Mouse (Mus musculus): Measurements from ENCODE around the gene P2rx1. TPM values are rescaled to one million over a fixed set of nuclear protein-coding genes. Genes with fewer than 3 reads are reported as not detected.

P2rx1 gene
- 0.83 and 1.8 TPM in 2 replicates for polyA plus RNA-seq (2016; fragmentation: Nextera tagmentation; extraction: Ambion mirVana)

DNA sequence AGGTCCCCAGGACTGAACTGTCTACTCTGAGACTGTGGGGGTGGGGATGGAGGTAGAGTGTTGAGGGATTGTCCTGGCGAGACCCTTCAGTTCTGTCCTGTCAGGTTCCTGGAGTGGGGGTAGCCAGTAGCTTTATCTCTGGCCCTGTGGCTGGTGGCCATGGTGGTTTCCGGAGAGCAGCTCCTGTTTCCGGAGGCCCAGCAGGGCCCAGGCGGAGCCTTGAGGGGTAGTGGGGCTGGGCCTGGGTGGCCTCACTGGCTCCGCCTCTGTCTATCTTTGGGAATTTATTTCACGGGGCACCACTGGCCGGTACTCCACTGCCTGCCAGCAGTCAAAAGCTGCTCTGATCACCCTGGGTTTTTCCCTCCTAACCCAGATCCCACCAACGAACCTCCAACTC, at the start of gene P2rx1:
TSS of gene P2rx1 (plus strand) at position 333 of the 400 bp plus-strand sequence.
- DNase-seq (ENCODE audit: low spot score) = no peak
- 51% methylated on average over 8 of the region's 8 CpGs for WGBS

DNA sequence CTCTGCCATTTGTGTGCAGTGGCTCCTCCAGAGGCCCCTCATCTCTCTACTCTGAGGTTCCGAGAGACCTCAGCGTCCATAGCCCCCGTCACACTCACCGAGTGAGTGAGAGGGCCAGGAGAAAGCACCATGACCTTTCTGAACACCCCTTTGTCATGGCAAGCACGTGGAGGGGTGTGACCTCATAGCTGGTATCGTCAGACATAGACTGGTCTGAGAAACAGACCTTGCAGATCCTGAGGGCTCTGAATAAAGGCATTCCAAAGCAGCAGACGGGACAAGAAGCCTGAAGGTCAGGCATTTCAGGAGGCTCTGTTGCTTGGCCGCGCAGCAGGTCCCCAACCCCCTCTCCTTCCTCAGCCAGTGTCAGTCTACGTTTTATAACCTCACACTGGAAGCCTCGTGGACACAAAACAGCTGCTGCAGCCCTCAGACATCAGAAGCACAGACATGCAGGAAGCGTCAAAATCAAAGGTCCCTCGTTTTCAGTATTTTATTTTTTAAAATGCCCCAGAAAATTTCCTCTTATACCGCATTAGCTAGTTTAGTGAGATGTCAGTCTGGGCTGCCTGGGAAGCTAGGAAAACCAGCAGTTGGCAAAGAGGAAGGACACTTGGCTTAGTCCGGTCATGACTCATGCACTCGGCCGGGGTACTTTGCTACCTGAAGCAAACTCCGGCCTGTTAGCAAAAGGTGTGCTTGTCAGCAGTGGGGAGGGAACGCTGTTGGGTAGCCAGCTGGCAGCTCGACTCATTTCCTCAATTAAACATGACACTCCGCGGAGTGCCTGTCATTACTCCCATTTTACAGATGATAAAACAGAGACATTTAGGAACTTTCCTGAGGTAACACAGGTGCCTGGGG, 47.5 kb upstream of the P2rx1 start:
- DNase-seq (ENCODE audit: low spot score) = peak; percentile 37
- Histone ChIP-seq H3K27ac (0 out of 2 replicates have a peak overlapping the region, but pooled peaks have one; percentile 23), H3K27me3 (ENCODE audit: insufficient read depth, poor library complexity, severe bottlenecking) (peaks cover 15% of the 10 kb centered on the region), H3K36me3 (no peaks in the 10 kb centered on the region), H3K9me3 (peaks cover 8% of the 10 kb centered on the region), H3K4me3 (no peak overlapping the region), H3K4me1 (replicated peaks) (peaks cover 56% of the 10 kb centered on the region)
- WGBS = 64% methylated on average over 22 of the region's 22 CpGs

More for the DNA sequence above, at the start of gene P2rx1:
- Histone ChIP-seq H3K27me3 (ENCODE audit: insufficient read depth, poor library complexity, severe bottlenecking) (peaks cover 12% of the 10 kb centered on the region; the same call in 1 of the 2 replicates), H3K27ac (0 out of 2 replicates have a peak within 1 kb of the TSS, but pooled peaks have one; percentile 50), H3K4me1 (replicated peaks) (peaks cover 17% of the 10 kb centered on the region), H3K36me3 (no peaks in the 10 kb centered on the region), H3K9me3 (no peaks in the 10 kb centered on the region), H3K4me3 (no peak within 1 kb of the TSS)

- Histone ChIP-seq H3K9me3 (peaks cover 8% of the 10 kb centered on the region), H3K4me1 (replicated peaks) (peaks cover 47% of the 10 kb centered on the region), H3K27me3 (ENCODE audit: insufficient read depth, poor library complexity, severe bottlenecking) (peaks cover 16% of the 10 kb centered on the region), H3K36me3 (no peaks in the 10 kb centered on the region), H3K27ac (no peak overlapping the region), H3K4me3 (no peak overlapping the region)
- 71% methylated on average over 3 of the region's 3 CpGs for WGBS
- no peak for DNase-seq (ENCODE audit: low spot score)
Measured at GRCm38 (mm10) chr11:72952226-72952625, 46.7 kb upstream of the P2rx1 start.

- WGBS = 91% methylated on average over 6 of the region's 6 CpGs
- peaks cover 42% of the 10 kb centered on the region for H3K4me1 ChIP-seq (replicated peaks)
- no peak overlapping the region for H3K27ac ChIP-seq
Measured at GRCm38 (mm10) chr11:72952697-72953096, 46.2 kb upstream of the P2rx1 start.

DNA sequence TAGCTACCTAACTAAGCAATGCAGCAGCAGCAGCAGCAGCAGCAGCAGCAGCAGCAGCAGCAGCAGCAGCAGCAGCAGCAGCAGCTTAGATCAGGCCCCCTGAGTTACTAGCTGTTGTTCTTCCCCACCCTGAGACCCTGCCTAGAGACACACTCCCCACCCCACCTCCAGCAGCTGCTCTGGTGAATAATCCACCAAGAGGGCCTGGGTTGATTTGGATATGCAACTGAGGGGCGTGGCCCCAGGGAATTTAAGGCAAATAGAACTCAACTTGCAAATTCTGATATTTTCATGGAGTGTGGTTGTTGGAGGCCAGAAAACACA, 45.8 kb upstream of the P2rx1 start:
- no peak overlapping the region for H3K4me3 ChIP-seq
- H3K36me3 ChIP-seq = no peaks in the 10 kb centered on the region
- WGBS = 68% methylated on average over 1 of the region's 1 CpGs
- H3K27me3 ChIP-seq (ENCODE audit: insufficient read depth, poor library complexity, severe bottlenecking) = peaks cover 25% of the 10 kb centered on the region
- no peak for DNase-seq (ENCODE audit: low spot score)
- peaks cover 8% of the 10 kb centered on the region for H3K9me3 ChIP-seq
- H3K27ac ChIP-seq = no peak overlapping the region
- H3K4me1 ChIP-seq (replicated peaks) = peaks cover 38% of the 10 kb centered on the region

More at GRCm38 (mm10) chr11:72952697-72953096, 46.2 kb upstream of the P2rx1 start:
- no peak for DNase-seq (ENCODE audit: low spot score)
- Histone ChIP-seq H3K9me3 (peaks cover 8% of the 10 kb centered on the region), H3K4me3 (no peak overlapping the region), H3K36me3 (no peaks in the 10 kb centered on the region), H3K27me3 (ENCODE audit: insufficient read depth, poor library complexity, severe bottlenecking) (peaks cover 21% of the 10 kb centered on the region)

- Histone ChIP-seq H3K4me3 (no peak overlapping the region), H3K4me1 (replicated peaks) (peaks cover 33% of the 10 kb centered on the region), H3K9me3 (peaks cover 8% of the 10 kb centered on the region), H3K27me3 (ENCODE audit: insufficient read depth, poor library complexity, severe bottlenecking) (peaks cover 30% of the 10 kb centered on the region), H3K27ac (no peak overlapping the region), H3K36me3 (no peaks in the 10 kb centered on the region)
- 91% methylated on average over 4 of the region's 4 CpGs for WGBS
- no peak for DNase-seq (ENCODE audit: low spot score)
Measured at GRCm38 (mm10) chr11:72953440-72954151, 45.3 kb upstream of the P2rx1 start.

DNA sequence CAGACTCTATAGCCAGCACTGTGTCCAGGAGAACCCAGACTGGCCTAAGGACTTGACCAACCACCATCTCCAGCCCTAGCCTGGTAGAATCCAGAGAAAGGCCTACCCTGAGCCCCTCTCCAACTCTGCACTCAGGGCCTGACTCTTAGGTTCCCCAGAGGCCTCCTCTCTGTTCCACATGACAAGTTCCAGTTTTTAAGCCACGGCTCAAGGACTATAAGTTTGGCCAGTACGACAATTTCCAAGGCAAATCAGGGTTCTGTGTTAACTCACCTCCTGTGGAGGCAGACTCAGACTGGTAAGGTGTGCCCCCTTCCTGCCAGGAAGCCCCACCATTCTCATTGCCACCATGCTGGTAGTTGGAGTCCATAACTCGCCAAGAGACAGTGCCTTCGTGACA, 44.7 kb upstream of the P2rx1 start:
- no peak overlapping the region for H3K4me3 ChIP-seq
- no peak for DNase-seq (ENCODE audit: low spot score)
- H3K9me3 ChIP-seq = peaks cover 8% of the 10 kb centered on the region
- H3K27ac ChIP-seq = no peak overlapping the region
- H3K27me3 ChIP-seq (ENCODE audit: insufficient read depth, poor library complexity, severe bottlenecking) = peaks cover 35% of the 10 kb centered on the region
- H3K4me1 ChIP-seq (replicated peaks) = peaks cover 33% of the 10 kb centered on the region
- WGBS = 88% methylated on average over 4 of the region's 4 CpGs
- no peaks in the 10 kb centered on the region for H3K36me3 ChIP-seq

DNA sequence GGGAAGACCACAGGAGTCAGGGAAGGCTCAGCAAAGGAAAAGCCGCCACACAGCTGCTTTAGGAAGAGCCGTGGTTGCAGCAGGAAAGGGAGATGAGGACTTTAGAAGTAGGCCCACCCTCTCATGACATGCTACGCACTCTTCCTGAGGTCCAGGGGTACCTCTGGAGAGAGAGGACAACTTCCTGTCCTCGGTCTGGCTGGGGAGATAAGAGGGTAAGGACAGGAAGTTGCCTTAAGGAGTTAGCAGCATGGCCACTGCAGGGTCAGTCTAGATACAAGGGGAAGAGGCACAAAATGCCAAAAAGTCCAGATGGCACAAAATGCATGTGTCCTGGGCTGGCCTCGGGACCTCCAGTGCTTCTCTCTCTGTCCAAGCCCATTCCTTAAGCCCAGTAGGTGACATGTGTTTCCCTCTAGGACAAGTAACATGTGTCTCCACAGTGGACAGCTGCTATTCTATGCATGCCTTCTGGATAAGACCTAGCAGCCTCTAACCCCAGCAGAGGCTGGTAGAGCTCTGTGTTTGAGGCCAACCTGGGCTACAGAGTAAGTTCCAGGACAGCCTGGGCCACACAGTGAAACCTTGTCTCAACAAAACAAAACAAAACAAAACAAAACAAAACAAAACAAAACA, 43.4 kb upstream of the P2rx1 start:
- DNase-seq (ENCODE audit: low spot score) = no peak
- Histone ChIP-seq H3K36me3 (no peaks in the 10 kb centered on the region), H3K27ac (no peak overlapping the region), H3K4me1 (replicated peaks) (peaks cover 33% of the 10 kb centered on the region), H3K27me3 (ENCODE audit: insufficient read depth, poor library complexity, severe bottlenecking) (peaks cover 46% of the 10 kb centered on the region), H3K9me3 (peaks cover under 1% of the 10 kb centered on the region; the same call in 1 of the 2 replicates), H3K4me3 (no peak overlapping the region)
- WGBS = 67% methylated on average over 5 of the region's 5 CpGs

DNA sequence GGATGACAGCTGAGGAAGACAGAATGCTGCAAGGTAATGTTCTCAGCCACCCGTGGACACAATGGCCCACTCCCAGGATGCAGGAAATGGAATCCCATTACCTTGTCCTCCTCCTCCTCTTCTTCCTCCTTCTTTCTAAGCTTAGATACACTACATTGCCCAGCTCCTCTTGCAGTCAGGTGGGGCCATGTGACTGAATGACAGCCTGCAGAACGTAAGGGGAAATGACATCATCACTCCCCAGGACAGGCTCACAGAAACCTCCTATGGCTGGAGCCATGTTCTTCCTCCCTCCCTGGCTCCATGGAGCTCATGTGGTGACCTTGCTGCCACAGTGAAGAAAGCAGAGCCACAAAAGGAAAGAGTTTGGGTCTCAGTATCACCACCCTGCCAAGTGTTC, 41.6 kb upstream of the P2rx1 start:
- 69% methylated on average over 2 of the region's 2 CpGs for WGBS
- Histone ChIP-seq H3K27ac (no peak overlapping the region), H3K4me1 (replicated peaks) (peaks cover 29% of the 10 kb centered on the region), H3K27me3 (ENCODE audit: insufficient read depth, poor library complexity, severe bottlenecking) (peaks cover 65% of the 10 kb centered on the region), H3K36me3 (no peaks in the 10 kb centered on the region), H3K4me3 (no peak overlapping the region), H3K9me3 (no peaks in the 10 kb centered on the region)
- DNase-seq (ENCODE audit: low spot score) = no peak

DNA sequence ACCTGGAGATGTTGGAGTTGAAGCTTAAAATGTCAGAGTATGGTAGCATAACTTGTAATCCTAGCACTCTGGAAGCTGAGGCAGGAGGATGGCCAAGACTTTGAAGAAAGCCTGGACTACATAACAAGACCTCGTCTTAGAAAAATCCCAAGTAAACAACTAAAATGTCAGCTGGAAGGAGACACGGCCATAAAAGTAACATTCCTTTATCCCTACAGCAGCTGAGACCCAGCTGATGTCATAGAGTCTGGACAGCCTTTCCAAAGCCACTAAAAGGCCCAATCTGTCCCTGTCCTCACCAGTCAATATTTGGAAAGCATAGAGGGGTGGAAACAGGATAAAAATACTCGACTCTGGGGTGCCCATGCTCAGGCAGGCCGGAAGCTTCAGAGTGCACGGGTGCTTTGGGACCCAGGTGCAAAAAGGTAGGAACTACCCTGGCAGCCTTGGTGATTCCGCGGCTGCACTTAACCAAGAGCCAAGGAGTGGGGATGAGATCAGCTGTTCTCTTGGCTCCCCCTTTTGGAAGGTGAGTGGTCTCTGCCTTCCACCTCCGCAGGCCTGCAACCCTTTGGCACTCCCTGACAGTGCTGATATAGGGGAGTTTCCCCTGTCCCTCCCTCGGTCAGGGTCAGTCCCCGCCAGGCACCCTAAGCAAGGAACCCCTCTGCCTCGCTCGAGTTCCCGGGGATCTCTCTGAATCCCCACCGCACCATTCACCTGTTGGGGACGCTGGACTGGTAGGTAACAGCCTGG, 38.8 kb upstream of the P2rx1 start:
- peak overlapping the region; percentile 46; the same call in 1 of the 2 replicates for H3K4me3 ChIP-seq
- H3K9me3 ChIP-seq = no peaks in the 10 kb centered on the region
- 16% methylated on average over 15 of the region's 15 CpGs for WGBS
- H3K27me3 ChIP-seq (ENCODE audit: insufficient read depth, poor library complexity, severe bottlenecking) = peaks cover 73% of the 10 kb centered on the region
- no peaks in the 10 kb centered on the region for H3K36me3 ChIP-seq
- DNase-seq (ENCODE audit: low spot score) = no peak
- peaks cover 16% of the 10 kb centered on the region for H3K4me1 ChIP-seq (replicated peaks)
- H3K27ac ChIP-seq = no peak overlapping the region

DNA sequence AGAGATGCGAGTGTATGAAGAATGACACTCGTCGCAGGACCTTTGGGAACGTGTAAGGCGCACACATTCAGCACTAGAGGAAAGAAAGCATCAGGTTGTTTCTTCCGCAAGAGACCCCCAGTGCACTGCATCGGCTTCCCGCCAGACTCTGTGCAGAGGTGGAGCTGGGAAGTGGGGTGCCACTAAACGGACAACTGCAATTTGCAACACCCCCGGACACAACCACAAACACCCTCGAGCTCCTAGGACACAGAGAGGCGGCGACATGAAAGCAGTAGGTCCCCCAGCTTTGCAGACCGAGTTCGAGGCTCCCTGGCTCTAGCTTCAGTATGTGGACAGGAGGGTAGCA, 38.2 kb upstream of the P2rx1 start:
- 4% methylated on average over 15 of the region's 15 CpGs for WGBS
- peak; percentile 18 for DNase-seq (ENCODE audit: low spot score)
- Histone ChIP-seq H3K36me3 (no peaks in the 10 kb centered on the region), H3K27me3 (ENCODE audit: insufficient read depth, poor library complexity, severe bottlenecking) (peaks cover 73% of the 10 kb centered on the region), H3K9me3 (no peaks in the 10 kb centered on the region), H3K4me1 (replicated peaks) (peaks cover 13% of the 10 kb centered on the region), H3K4me3 (peak overlapping the region; percentile 46), H3K27ac (no peak overlapping the region; the same call in 1 of the 2 replicates)
